Mouse (Mus musculus): ENCODE results near the gene Vma21-ps.

DNA sequence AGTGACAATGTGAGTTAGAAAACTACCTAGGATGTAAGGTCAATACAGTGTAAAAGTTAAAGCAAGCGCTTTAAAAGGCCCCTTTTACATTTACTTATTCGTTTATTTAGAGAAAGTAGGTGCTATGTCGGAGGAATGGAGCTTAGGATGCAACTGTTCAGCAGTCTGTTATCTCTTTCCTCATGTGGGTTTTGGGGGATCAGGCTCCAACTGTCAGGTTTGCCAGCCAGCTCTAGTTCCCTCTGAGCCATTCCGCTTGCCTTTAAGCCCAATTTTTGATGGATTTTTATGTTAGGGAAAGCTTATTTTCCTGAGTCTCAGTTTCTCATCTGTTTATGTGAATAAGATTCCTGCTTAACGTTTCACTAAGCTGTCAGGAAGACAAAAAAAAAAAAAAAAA, 22.3 kb upstream of the Vma21-ps start:
- TF ChIP-seq CTCF (IDR thresholded peaks at IDR 0.05; ENCODE audit: insufficient read depth, low read depth, low read length) (no peak), POLR2A (IDR thresholded peaks at IDR 0.05; ENCODE audit: insufficient read depth, low read depth, low read length) (no peak)

Data from olfactory bulb, adult 2 months (tissue).